In the genomic region with DNA sequence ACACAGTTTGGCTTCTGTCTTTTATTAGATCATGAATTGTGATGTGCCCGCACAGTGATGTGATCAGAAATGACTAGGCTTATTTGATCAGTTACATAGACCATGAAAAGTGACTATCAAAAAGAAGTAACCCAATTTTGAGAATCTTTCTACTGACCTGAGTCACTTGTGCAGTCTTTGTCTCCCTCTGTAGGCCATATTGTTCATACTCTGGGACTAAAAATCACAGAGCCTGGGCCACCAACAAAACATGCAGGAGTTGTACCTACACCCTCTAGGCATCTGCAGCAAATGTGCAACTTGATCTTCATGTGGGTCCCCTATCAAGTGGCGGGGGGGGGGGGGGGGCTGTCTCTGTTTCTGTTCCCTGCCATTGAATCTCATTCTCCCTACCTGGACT, we compare ENCODE assay signal across 9 mouse cellular contexts.
DNase-seq lines count a peak whose midpoint lies in the region; ATAC-seq lines count a peak whose summit lies in the region.
"Had no signal": no experiment of that assay in that cellular context is flagged by ENCODE, and none has a peak within 500 bp of the region (broad histone marks: within the 10 kb centered on the region; RNA-seq: fewer than 3 reads in every experiment).

No protein-coding gene starts in this region.

- H3K36me3 ChIP-seq in kidney, embryonic 14.5 days (ENCODE audit: control insufficient read depth, insufficient read depth, low read length): no peaks in the 10 kb centered on the region
- H3K36me3 ChIP-seq: liver, embryonic 15.5 days had no signal

- no peaks in the 10 kb centered on the region for H3K9me3 ChIP-seq in kidney, embryonic 14.5 days (ENCODE audit: control insufficient read depth, low read length)
- H3K9me3 ChIP-seq: liver, embryonic 15.5 days had no signal

- no peak overlapping the region for H3K4me3 ChIP-seq in kidney, embryonic 14.5 days (ENCODE audit: low read length)
- H3K4me3 ChIP-seq: liver, embryonic 15.5 days had no signal

- no peak overlapping the region for H3K27ac ChIP-seq in kidney, embryonic 14.5 days (ENCODE audit: low read depth, low read length)
- H3K27ac ChIP-seq: liver, embryonic 15.5 days had no signal

- no peak overlapping the region for H3K4me2 ChIP-seq in kidney, embryonic 14.5 days (replicated peaks; ENCODE audit: low read depth, low read length)
- H3K4me2 ChIP-seq: liver, embryonic 15.5 days had no signal

- 43% methylated on average over 2 of the region's 2 CpGs for whole genome bisulfite sequencing in kidney, embryonic 14.5 days

- ATAC-seq in kidney, embryonic 14.5 days (ENCODE audit: low FRiP score, low TSS enrichment): peak; percentile 39; the same call in 1 of the 2 replicates

- H3K27me3 ChIP-seq in kidney, embryonic 14.5 days (ENCODE audit: control insufficient read depth, insufficient read depth, low read length): no peaks in the 10 kb centered on the region
- H3K27me3 ChIP-seq: liver, embryonic 15.5 days had no signal

- no peak overlapping the region for H3K9ac ChIP-seq in kidney, embryonic 14.5 days (ENCODE audit: low read depth, low read length)
- H3K9ac ChIP-seq: liver, embryonic 15.5 days had no signal

- no peaks in the 10 kb centered on the region for H3K4me1 ChIP-seq in kidney, embryonic 14.5 days (ENCODE audit: control insufficient read depth, insufficient read depth, low read length)
- H3K4me1 ChIP-seq: liver, embryonic 15.5 days had no signal

- peak; percentile 20 to 26 for DNase-seq in cerebellum, postnatal 14 days
- DNase-seq in cerebellum, adult 8-10 months: no peak
- DNase-seq in right cerebral cortex, adult 18-20 months: peak; percentile 12
- no peak for DNase-seq in right cerebral cortex, postnatal 4 days
- peak; percentile 11 for DNase-seq in skeletal muscle tissue, adult 2 months (ENCODE audit: low read depth, low spot score)
- no peak for DNase-seq in thymus, postnatal 0 days (ENCODE audit: low spot score)
- no peak for DNase-seq in spleen, adult 18-20 months

Comparison
In these comparisons a context has a peak if more than half of its experiments do, and no peak if none do; other contexts are left out.
1. DNase-seq: peak in cerebellum, postnatal 14 days (2 of 2), right cerebral cortex, adult 18-20 months (single experiment) and skeletal muscle tissue, adult 2 months (single experiment); none in cerebellum, adult 8-10 months (single experiment), right cerebral cortex, postnatal 4 days (single experiment), thymus, postnatal 0 days (single experiment) and spleen, adult 18-20 months (0 of 2).